Mouse (Mus musculus): ENCODE results near the gene Ube4a. TPM values are rescaled to one million over a fixed set of nuclear protein-coding genes. Genes with fewer than 3 reads are reported as not detected.
A peak's percentile ranks its signal among the peaks of the same experiment; 100 is the strongest.

Ube4a gene
- polyA plus RNA-seq, 1 experiment from 2014 or later = 23.9 TPM

GRCm38 (mm10) chr9:44879694-44880271, 85.6 kb downstream of the Ube4a start:
- Histone ChIP-seq H3K4me2 (peak overlapping the region; percentile 89), H3K9ac (peak overlapping the region; percentile 91), H3K36me3 (no peaks in the 10 kb centered on the region), H3K4me3 (peak overlapping the region; percentile 97), H3K27me3 (no peaks in the 10 kb centered on the region), H3K9me3 (no peaks in the 10 kb centered on the region), H3K4me1 (peaks cover 57% of the 10 kb centered on the region), H3K27ac (peak overlapping the region; percentile 95)
- ATAC-seq (ENCODE audit: insufficient number of reproducible peaks, low FRiP score, low TSS enrichment, low read depth) = no peak
- WGBS = under 1% methylated on average over 13 of the region's 13 CpGs

- peak overlapping the region; percentile 97 for H3K4me3 ChIP-seq
- ATAC-seq (ENCODE audit: insufficient number of reproducible peaks, low FRiP score, low TSS enrichment, low read depth) = no peak
- H3K36me3 ChIP-seq = no peaks in the 10 kb centered on the region
- no peaks in the 10 kb centered on the region for H3K9me3 ChIP-seq
- H3K4me1 ChIP-seq = peaks cover 65% of the 10 kb centered on the region
- WGBS = 20% methylated on average over 9 of the region's 9 CpGs
- no peaks in the 10 kb centered on the region for H3K27me3 ChIP-seq
- peak overlapping the region; percentile 95 for H3K27ac ChIP-seq
- peak overlapping the region; percentile 91; the same call in 1 of the 2 replicates for H3K9ac ChIP-seq
- H3K4me2 ChIP-seq = peak overlapping the region; percentile 89
These were observed 86.5 kb downstream of the Ube4a start for GRCm38 (mm10) chr9:44878776-44879500.

GRCm38 (mm10) chr9:44877686-44878085, 87.7 kb downstream of the Ube4a start:
- Histone ChIP-seq H3K27me3 (no peaks in the 10 kb centered on the region), H3K27ac (no peak overlapping the region), H3K9ac (no peak overlapping the region), H3K4me1 (peaks cover 65% of the 10 kb centered on the region), H3K36me3 (no peaks in the 10 kb centered on the region), H3K4me2 (no peak overlapping the region), H3K4me3 (no peak overlapping the region), H3K9me3 (no peaks in the 10 kb centered on the region)
- no peak for ATAC-seq (ENCODE audit: insufficient number of reproducible peaks, low FRiP score, low TSS enrichment, low read depth)
- 73% methylated on average over 7 of the region's 7 CpGs for WGBS

GRCm38 (mm10) chr9:44875476-44875875, 89.9 kb downstream of the Ube4a start:
- no peak overlapping the region for H3K4me3 ChIP-seq
- WGBS = 57% methylated on average over 7 of the region's 7 CpGs
- H3K4me1 ChIP-seq = peaks cover 64% of the 10 kb centered on the region
- H3K27me3 ChIP-seq = no peaks in the 10 kb centered on the region
- no peak overlapping the region for H3K9ac ChIP-seq
- no peak overlapping the region for H3K4me2 ChIP-seq
- H3K27ac ChIP-seq = no peak overlapping the region
- ATAC-seq (ENCODE audit: insufficient number of reproducible peaks, low FRiP score, low TSS enrichment, low read depth) = no peak
- no peaks in the 10 kb centered on the region for H3K36me3 ChIP-seq
- no peaks in the 10 kb centered on the region for H3K9me3 ChIP-seq

- Histone ChIP-seq H3K9ac (no peak overlapping the region), H3K4me3 (no peak overlapping the region), H3K27ac (peak overlapping the region; percentile 27; the same call in 1 of the 2 replicates), H3K36me3 (no peaks in the 10 kb centered on the region; the same call in 1 of the 2 replicates), H3K9me3 (no peaks in the 10 kb centered on the region), H3K4me1 (peaks cover 58% of the 10 kb centered on the region), H3K4me2 (no peak overlapping the region), H3K27me3 (no peaks in the 10 kb centered on the region)
- ATAC-seq (ENCODE audit: insufficient number of reproducible peaks, low FRiP score, low TSS enrichment, low read depth) = no peak
These were observed 91.2 kb downstream of the Ube4a start for GRCm38 (mm10) chr9:44874198-44874597.

GRCm38 (mm10) chr9:44873665-44874064, 91.7 kb downstream of the Ube4a start:
- Histone ChIP-seq H3K9me3 (no peaks in the 10 kb centered on the region), H3K4me2 (no peak overlapping the region), H3K36me3 (no peaks in the 10 kb centered on the region; the same call in 1 of the 2 replicates), H3K27ac (no peak overlapping the region), H3K9ac (no peak overlapping the region), H3K4me3 (no peak overlapping the region), H3K4me1 (peaks cover 53% of the 10 kb centered on the region), H3K27me3 (no peaks in the 10 kb centered on the region)
- ATAC-seq (ENCODE audit: insufficient number of reproducible peaks, low FRiP score, low TSS enrichment, low read depth) = no peak
- WGBS = 35% methylated on average over 5 of the region's 5 CpGs

Other genes with a start within 250 kb of the Ube4a start
- 37.8 and 39.2 TPM in 2 replicates for gene Phldb1, start 230.4 kb downstream of the Ube4a start, polyA plus RNA-seq (2015; fragmentation: Nextera tagmentation; extraction: Ambion mirVana)
- 221 and 223 TPM in 2 replicates for gene Arcn1, start 197.8 kb downstream of the Ube4a start, polyA plus RNA-seq (2015; fragmentation: Nextera tagmentation; extraction: Ambion mirVana)
- 106 and 117 TPM in 2 replicates for gene Ift46, start 197.7 kb downstream of the Ube4a start, polyA plus RNA-seq (2015; fragmentation: Nextera tagmentation; extraction: Ambion mirVana)
- gene Tmem25, start 166.3 kb downstream of the Ube4a start, polyA plus RNA-seq (2015; fragmentation: Nextera tagmentation; extraction: Ambion mirVana) = 2.3 and 2.6 TPM in 2 replicates
- 0.56 and 0.65 TPM in 2 replicates for gene Ttc36, start 162.5 kb downstream of the Ube4a start, polyA plus RNA-seq (2015; fragmentation: Nextera tagmentation; extraction: Ambion mirVana)
- gene Kmt2a, start 84.3 kb downstream of the Ube4a start, polyA plus RNA-seq (2015; fragmentation: Nextera tagmentation; extraction: Ambion mirVana) = 12.4 and 13.7 TPM in 2 replicates
- 568 and 652 TPM in 2 replicates for gene Atp5l, start 44.9 kb downstream of the Ube4a start, polyA plus RNA-seq (2015; fragmentation: Nextera tagmentation; extraction: Ambion mirVana)
- gene Cd3g, start 14.8 kb upstream of the Ube4a start, polyA plus RNA-seq (2015; fragmentation: Nextera tagmentation; extraction: Ambion mirVana) = 0.51 and 0.76 TPM in 2 replicates
- gene Cd3d, start 16.2 kb upstream of the Ube4a start, polyA plus RNA-seq (2015; fragmentation: Nextera tagmentation; extraction: Ambion mirVana) = 0.28 TPM in 1 of 2 replicates, not detected in the other
- 0.38 and 0.45 TPM in 2 replicates for gene Cd3e, start 44.0 kb upstream of the Ube4a start, polyA plus RNA-seq (2015; fragmentation: Nextera tagmentation; extraction: Ambion mirVana)
- 41.0 and 46.0 TPM in 2 replicates for gene Mpzl2, start 74.2 kb upstream of the Ube4a start, polyA plus RNA-seq (2015; fragmentation: Nextera tagmentation; extraction: Ambion mirVana)
- 13.9 and 16.3 TPM in 2 replicates for gene Mpzl3, start 89.6 kb upstream of the Ube4a start, polyA plus RNA-seq (2015; fragmentation: Nextera tagmentation; extraction: Ambion mirVana)
- gene Jaml, start 113.6 kb upstream of the Ube4a start, polyA plus RNA-seq (2015; fragmentation: Nextera tagmentation; extraction: Ambion mirVana) = 0.37 and 0.63 TPM in 2 replicates
- 4.6 and 4.9 TPM in 2 replicates for gene Scn2b, start 152.2 kb upstream of the Ube4a start, polyA plus RNA-seq (2015; fragmentation: Nextera tagmentation; extraction: Ambion mirVana)
- 0.46 and 0.86 TPM in 2 replicates for gene Scn4b, start 172.8 kb upstream of the Ube4a start, polyA plus RNA-seq (2015; fragmentation: Nextera tagmentation; extraction: Ambion mirVana)
- gene BC049352, start 216.4 kb upstream of the Ube4a start, polyA plus RNA-seq (2015; fragmentation: Nextera tagmentation; extraction: Ambion mirVana) = 0.15 and 0.30 TPM in 2 replicates
- 22.6 and 23.2 TPM in 2 replicates for gene Tmprss4, start 238.5 kb upstream of the Ube4a start, polyA plus RNA-seq (2015; fragmentation: Nextera tagmentation; extraction: Ambion mirVana)

Data from limb, embryonic 15.5 days (tissue).